Mouse (Mus musculus): ENCODE measurements around the gene Ahcyl2. TPM values are rescaled to one million over a fixed set of nuclear protein-coding genes. Genes with fewer than 3 reads are reported as not detected.

The Ahcyl2 gene
- total RNA-seq, 2 experiments from 2014 or later, result 8.8 to 11.8 TPM

GRCm38 (mm10) chr6:29914136-29914535 is 146.3 kb downstream of the Ahcyl2 start:
- no peak for DNase-seq

GRCm38 (mm10) chr6:29915836-29916235 is 148.0 kb downstream of the Ahcyl2 start:
- no peak for DNase-seq

DNA sequence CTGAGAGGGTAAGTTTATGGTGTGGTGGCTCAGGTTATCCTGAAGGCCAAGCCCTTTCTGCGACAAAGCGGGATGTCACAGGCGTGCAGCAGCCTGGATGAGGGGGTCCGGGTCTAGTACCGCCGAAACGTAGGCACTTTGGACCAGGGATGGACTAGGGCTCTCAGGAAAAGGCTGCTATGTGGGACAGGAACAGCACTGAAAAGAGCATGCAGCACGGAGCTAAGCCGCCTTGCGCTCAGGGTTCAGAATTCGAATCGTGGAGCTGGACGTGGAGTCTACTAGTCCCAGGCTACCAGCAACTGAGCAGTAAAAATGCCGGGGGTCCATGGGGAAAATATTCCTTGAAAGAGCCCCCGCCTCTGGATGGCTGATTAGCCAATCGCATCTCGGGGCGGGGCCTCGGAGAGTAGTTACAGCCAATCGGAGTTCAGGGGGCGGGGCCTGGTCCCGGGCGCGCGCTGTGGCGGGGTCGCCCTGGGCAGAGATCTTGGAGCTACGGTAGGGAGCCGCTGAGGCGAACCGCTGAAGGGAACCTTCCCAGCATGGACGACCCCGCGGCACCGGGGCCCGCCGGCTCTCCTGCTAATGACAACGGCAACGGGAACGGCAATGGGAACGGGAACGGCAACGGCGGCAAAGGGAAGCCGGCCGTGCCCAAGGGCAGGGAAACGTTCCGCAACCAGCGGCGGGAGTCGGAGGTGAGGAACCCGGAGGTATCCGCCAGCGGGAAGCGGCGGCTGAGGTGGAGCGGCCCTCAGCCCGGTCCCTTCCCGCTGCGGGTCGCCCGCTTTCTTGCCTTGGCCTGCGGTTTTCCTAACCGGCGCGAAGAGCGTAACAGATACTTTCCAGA is 148.9 kb downstream of the Ahcyl2 start, which contains the start of gene Strip2:
Gene Strip2 (plus strand): TSS at position 483 of the 853 bp plus-strand sequence.
- peak; percentile 96 for DNase-seq

DNA sequence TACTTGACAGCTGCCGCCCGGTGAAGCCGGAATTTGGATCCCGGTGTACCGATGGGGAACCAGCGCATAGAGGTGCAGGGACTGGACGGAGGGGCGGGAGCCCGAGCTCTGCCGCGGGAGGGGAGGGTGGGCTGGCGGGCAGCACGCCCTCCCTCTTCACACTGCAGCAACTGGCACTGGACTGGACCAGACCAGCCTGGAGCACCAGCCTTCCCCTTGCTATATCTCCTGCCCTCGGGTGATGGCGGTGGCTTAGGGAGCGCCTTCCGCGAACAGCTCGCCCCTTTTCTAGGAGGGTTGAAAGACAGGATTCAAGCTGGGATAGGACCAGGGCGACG is 149.5 kb downstream of the Ahcyl2 start:
- DNase-seq, result no peak

DNA sequence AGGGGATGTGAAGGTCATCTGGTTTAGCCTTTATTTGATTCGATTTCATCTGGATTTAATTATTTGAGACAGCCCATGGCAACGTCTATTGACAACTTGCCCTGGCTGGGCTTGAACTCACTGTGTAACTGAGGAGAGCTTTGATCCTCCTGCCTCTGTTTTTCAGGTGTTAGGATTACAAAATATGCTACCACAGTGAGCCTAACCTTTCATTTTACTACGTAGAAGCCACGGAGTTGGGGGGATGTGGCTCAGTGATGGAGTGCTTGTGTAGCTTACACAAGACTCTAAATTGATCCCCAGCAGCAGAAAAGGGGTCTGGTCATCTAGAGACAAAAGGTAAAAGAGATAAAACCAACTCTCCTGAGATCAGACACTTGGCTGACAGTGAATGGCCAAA is 150.1 kb downstream of the Ahcyl2 start:
- DNase-seq, result no peak

DNA sequence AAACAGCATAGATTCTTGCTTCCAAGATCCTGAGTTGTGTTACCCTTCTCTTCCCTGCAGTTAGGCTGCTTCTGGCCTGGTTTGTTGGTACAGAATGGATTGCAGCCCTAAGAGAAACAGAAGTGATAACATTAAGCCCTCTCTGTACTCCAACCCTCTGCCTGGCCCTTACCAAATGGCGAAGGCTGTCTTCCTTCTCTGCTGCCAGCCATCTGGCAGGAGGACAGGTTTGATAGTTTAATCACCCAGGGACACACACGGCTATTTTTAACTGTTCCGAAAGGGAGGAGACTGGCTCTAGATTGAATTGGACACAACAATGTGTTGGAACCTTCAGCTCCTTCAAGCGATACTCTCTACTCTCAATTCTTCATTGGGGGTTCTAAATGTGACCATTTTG is 155.7 kb downstream of the Ahcyl2 start:
- DNase-seq, result peak; percentile 16

- DNase-seq, result no peak
Observed at GRCm38 (mm10) chr6:29925594-29926219, 157.9 kb downstream of the Ahcyl2 start.

GRCm38 (mm10) chr6:29930087-29930486 is 162.3 kb downstream of the Ahcyl2 start:
- DNase-seq, result no peak

DNA sequence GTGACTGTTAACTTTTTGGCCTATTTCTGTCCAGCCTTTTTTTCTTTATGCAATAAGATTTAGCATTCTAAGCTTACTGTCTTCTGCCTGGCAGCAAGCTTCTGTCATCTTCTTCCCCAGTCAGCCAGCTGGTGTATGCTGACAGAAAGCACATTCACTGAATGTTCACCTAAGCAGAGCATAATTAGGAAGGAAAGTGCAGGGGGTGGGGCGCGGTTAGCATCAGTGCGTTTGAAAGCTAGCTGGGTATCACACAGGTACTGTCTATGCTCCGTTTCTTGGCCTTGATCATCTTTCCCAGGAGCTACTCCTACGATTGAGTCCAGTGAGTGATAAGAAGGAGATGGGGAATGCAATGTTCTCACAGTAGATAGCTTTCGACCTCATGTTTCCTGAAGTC is 162.9 kb downstream of the Ahcyl2 start:
- no peak for DNase-seq

- no peak for DNase-seq
Observed at GRCm38 (mm10) chr6:29931181-29931580, 163.4 kb downstream of the Ahcyl2 start.

- DNase-seq, result peak; percentile 10
Observed at GRCm38 (mm10) chr6:29935741-29936140, 167.9 kb downstream of the Ahcyl2 start.

- no peak for DNase-seq
Observed at GRCm38 (mm10) chr6:29940428-29940827, 172.6 kb downstream of the Ahcyl2 start.

- DNase-seq, result no peak
Observed at GRCm38 (mm10) chr6:29941036-29941435, 173.2 kb downstream of the Ahcyl2 start.

DNA sequence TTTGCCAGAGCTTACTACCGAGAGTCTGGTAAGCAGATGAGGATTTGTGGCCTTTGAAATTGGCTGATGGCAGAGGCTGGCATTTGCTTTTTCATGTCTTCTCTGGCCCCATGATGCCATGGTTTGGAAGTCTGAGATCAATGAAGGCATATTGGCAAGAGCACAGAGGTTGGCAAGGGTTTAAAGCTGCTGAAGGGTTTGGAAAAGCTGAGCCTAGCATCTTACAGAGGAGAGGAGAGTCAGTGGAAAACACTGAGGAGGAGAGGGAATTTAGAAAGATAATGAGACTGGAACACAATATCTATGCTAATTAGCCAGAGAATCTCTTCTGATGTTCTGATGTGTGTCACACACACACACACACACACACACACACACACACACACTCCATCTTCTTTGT is 176.7 kb downstream of the Ahcyl2 start:
- DNase-seq, result no peak

DNA sequence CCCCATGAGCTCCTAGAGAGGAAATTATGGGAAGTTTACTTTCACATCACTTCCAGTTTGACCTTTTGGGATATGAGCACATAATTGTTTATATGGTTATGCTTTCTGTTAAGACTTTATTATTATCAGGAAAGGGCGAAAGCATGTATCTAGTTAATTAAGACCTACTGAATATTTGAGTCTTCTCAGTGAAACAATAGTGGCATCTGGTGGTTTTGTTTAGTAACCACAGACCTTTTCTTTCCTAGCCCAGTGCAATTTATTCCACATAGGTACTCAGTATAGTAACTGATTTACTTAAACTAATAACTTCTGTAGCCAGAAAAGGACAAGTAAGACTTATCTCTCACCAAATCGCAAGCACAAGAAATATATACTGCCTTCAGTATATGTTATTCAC is 178.8 kb downstream of the Ahcyl2 start:
- DNase-seq, result no peak

GRCm38 (mm10) chr6:29947823-29948222 is 180.0 kb downstream of the Ahcyl2 start:
- no peak for DNase-seq

GRCm38 (mm10) chr6:29956749-29957148 is 188.9 kb downstream of the Ahcyl2 start:
- DNase-seq, result no peak

DNA sequence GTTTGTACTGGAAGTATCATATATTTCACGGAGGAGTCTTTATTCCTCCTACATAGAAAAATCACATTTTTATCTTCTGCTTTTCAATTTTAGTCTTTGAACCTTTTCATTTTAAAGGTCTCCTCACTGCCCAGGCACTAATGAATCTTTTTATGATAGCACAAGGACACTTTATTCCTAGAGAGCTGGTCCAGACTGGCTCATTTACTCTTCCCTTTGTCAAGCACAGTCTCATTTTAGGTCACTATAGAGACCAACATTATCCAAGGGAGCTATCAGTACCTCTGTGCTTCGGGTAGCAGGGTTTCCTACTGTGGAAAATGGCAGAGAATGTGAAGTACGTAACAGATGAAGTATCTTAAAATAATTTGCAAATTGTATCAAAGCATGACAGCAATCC is 190.9 kb downstream of the Ahcyl2 start:
- DNase-seq, result no peak

- DNase-seq, result no peak
Observed at GRCm38 (mm10) chr6:29961081-29961480, 193.3 kb downstream of the Ahcyl2 start.
